Mouse (Mus musculus) limb, embryonic 13.5 days (tissue): ENCODE results near the gene Nanog. TPM values are rescaled to one million over a fixed set of nuclear protein-coding genes. Genes with fewer than 3 reads are reported as not detected.
A peak's percentile ranks its signal among the peaks of the same experiment; 100 is the strongest.
"Not testable (repeated sequence)": the region's sequence is repeated elsewhere in the genome, so short reads cannot be mapped to it uniquely, and the experiment has no call there.

Experiments
- ATAC-seq: fragments of 200-750 bp; cut with Nextera tagmentation; 2 replicates; pipeline ENCODE4 v1.8.0; 2017; ENCODE audit warnings: low read depth, moderate number of reproducible peaks, moderate TSS enrichment; ENCODE audit not compliant: low FRiP score
- H3K27ac ChIP-seq: fragments of 300-500 bp; sonication (generic); 2 replicates; pipeline ENCODE4 v1.5.1; 2015; ENCODE audit warnings: inconsistent platforms, mild to moderate bottlenecking, moderate library complexity
- H3K27me3 ChIP-seq: fragments of 300-500 bp; sonication (generic); 2 replicates; pipeline ENCODE4 v1.6.1; 2015; ENCODE audit warnings: mild to moderate bottlenecking, inconsistent platforms
- H3K36me3 ChIP-seq: fragments of 300-500 bp; sonication (generic); 2 replicates; pipeline ENCODE4 v1.6.1; 2015; ENCODE audit warnings: inconsistent platforms, mild to moderate bottlenecking, moderate library complexity
- H3K4me1 ChIP-seq: fragments of 300-500 bp; sonication (generic); 2 replicates; pipeline ENCODE4 v1.6.1; 2015; ENCODE audit warnings: inconsistent platforms
- H3K4me2 ChIP-seq: fragments of 300-500 bp; sonication (generic); replicated peaks from 2 replicates; pipeline ENCODE4 v1.6.1; 2015; ENCODE audit warnings: inconsistent platforms, mild to moderate bottlenecking, moderate library complexity
- H3K4me3 ChIP-seq: fragments of 300-500 bp; sonication (generic); 2 replicates; pipeline ENCODE4 v1.5.1; 2015; ENCODE audit warnings: moderate library complexity, mild to moderate bottlenecking, inconsistent platforms
- H3K9ac ChIP-seq: fragments of 300-500 bp; sonication (generic); 2 replicates; pipeline ENCODE4 v1.6.1; 2015; ENCODE audit warnings: mild to moderate bottlenecking, inconsistent platforms
- H3K9me3 ChIP-seq: fragments of 300-500 bp; sonication (generic); 2 replicates; pipeline ENCODE4 v1.6.1; 2016; ENCODE audit warnings: inconsistent platforms
- WGBS: fragments of 180-500 bp; shearing (Covaris S2); methylation state at CpG from one replicate; pipeline ENCODE4 v1.1.7; 2015; 5-methylcytosine and 5-hydroxymethylcytosine counted together
- polyA plus RNA-seq: library from polyadenylated mRNA; unstranded; fragments of >200 nt; fragmentation: Nextera tagmentation; extraction: Ambion mirVana; gene quantifications from 2 replicates; pipeline ENCODE4 v1.2.1, GENCODE M21; 2015

Nanog gene
- polyA plus RNA-seq, 1 experiment from 2014 or later = 0.25 TPM

- Histone ChIP-seq H3K9ac (no peak overlapping the region), H3K4me1 (no peaks in the 10 kb centered on the region), H3K27ac (no peak overlapping the region), H3K9me3 (no peaks in the 10 kb centered on the region), H3K36me3 (no peaks in the 10 kb centered on the region), H3K27me3 (no peaks in the 10 kb centered on the region), H3K4me2 (no peak overlapping the region), H3K4me3 (no peak overlapping the region)
- ATAC-seq = no peak
- WGBS = 94% methylated on average over 4 of the region's 4 CpGs
Measured at GRCm38 (mm10) chr6:122670841-122671240, 36.4 kb upstream of the Nanog start.

DNA sequence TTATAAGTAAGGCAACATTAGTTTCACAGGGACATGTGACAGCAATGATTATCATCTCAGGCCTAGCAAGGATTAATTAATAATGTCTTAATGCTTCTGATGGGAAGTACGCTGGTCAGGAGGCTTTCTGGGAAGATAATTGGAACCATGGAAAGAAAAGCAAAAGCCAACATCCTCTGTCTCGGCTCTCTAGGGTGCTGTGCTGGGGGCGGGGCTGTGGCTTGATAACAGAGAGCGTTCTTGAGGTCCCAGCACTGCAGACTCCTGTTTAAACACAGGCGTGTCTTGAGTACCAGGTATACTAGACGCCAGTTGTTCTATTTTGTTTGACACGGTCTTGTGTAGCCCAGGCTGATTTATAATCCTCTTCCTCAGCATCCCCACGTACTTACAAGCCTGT is 34.5 kb upstream of the Nanog start:
- no peaks in the 10 kb centered on the region for H3K36me3 ChIP-seq
- H3K4me3 ChIP-seq = no peak overlapping the region
- no peaks in the 10 kb centered on the region for H3K4me1 ChIP-seq
- ATAC-seq = no peak
- H3K27ac ChIP-seq = no peak overlapping the region
- H3K4me2 ChIP-seq = no peak overlapping the region
- no peaks in the 10 kb centered on the region for H3K27me3 ChIP-seq
- H3K9me3 ChIP-seq = no peaks in the 10 kb centered on the region
- WGBS = 55% methylated on average over 8 of the region's 8 CpGs
- H3K9ac ChIP-seq = no peak overlapping the region

- Histone ChIP-seq H3K27ac (no peak overlapping the region), H3K27me3 (no peaks in the 10 kb centered on the region), H3K4me1 (no peaks in the 10 kb centered on the region), H3K36me3 (no peaks in the 10 kb centered on the region), H3K9ac (no peak overlapping the region), H3K4me3 (no peak overlapping the region), H3K9me3 (no peaks in the 10 kb centered on the region), H3K4me2 (no peak overlapping the region)
- no peak for ATAC-seq
- WGBS = 87% methylated on average over 3 of the region's 3 CpGs
Measured at GRCm38 (mm10) chr6:122682646-122683045, 24.6 kb upstream of the Nanog start.

GRCm38 (mm10) chr6:122686709-122687108 is 20.6 kb upstream of the Nanog start:
- H3K4me3 ChIP-seq = no peak overlapping the region
- H3K4me2 ChIP-seq = no peak overlapping the region
- no peaks in the 10 kb centered on the region for H3K27me3 ChIP-seq
- no peaks in the 10 kb centered on the region for H3K9me3 ChIP-seq
- 89% methylated on average over 13 of the region's 13 CpGs for WGBS
- H3K4me1 ChIP-seq = no peaks in the 10 kb centered on the region
- no peaks in the 10 kb centered on the region for H3K36me3 ChIP-seq
- H3K27ac ChIP-seq = no peak overlapping the region
- no peak overlapping the region for H3K9ac ChIP-seq
- ATAC-seq = no peak

DNA sequence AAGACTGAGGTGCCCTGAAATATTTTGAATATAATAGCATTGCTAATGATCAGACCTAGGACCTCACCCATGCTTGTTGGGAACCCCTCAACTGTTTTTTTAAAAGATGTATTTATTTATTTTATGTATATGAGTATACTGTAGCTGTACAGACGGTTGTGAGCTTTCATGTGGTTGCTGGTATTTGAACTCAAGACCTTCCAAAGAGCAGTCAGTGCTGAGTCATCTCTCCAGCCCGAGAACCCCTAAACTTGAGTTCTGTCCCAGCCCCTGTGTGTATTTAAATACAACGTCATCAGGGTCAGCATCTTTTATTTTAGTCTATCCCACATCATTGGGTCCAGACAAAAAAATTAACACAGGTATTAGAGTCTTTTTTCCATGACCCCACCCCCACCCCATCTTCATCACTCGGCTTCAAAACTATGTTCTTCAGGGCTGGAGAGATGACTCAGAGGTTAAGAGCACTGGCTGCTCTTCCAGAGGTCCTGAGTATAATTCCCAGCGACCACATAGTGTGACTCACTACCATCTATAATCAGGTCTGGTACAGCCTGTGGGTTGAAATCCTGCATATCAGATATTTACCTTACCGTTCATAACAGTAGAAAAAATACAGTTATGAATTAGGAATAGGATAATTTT is 17.8 kb upstream of the Nanog start:
- Histone ChIP-seq H3K4me2 (no peak overlapping the region), H3K27me3 (no peaks in the 10 kb centered on the region), H3K36me3 (no peaks in the 10 kb centered on the region), H3K27ac (no peak overlapping the region), H3K4me1 (no peaks in the 10 kb centered on the region), H3K9me3 (no peaks in the 10 kb centered on the region), H3K9ac (no peak overlapping the region), H3K4me3 (no peak overlapping the region)
- ATAC-seq = no peak
- WGBS = 83% methylated on average over 6 of the region's 6 CpGs

DNA sequence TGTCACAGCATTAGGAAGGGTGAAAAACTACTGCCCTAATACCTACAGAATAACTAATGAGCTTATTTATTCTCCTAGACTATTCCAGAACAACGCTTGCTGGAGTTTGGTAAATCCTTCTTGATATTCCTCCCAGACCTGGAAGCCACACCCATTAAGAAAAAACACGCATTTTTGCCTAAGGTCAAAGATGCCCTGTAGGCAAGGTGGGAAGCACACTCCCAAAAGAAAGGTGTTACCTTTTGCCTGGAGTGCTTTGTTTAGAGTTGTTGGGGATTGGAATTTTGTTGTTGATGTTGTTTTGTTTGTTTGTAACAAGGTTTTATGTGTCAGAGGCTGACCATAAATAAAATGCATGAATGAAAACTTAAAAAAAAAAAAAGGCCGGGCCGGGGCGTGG is 17.2 kb upstream of the Nanog start:
- H3K4me2 ChIP-seq = no peak overlapping the region
- H3K9ac ChIP-seq = no peak overlapping the region
- ATAC-seq = no peak
- no peaks in the 10 kb centered on the region for H3K4me1 ChIP-seq
- H3K27me3 ChIP-seq = no peaks in the 10 kb centered on the region
- no peaks in the 10 kb centered on the region for H3K36me3 ChIP-seq
- no peaks in the 10 kb centered on the region for H3K9me3 ChIP-seq
- no peak overlapping the region for H3K27ac ChIP-seq
- WGBS = 81% methylated on average over 5 of the region's 5 CpGs
- no peak overlapping the region for H3K4me3 ChIP-seq

DNA sequence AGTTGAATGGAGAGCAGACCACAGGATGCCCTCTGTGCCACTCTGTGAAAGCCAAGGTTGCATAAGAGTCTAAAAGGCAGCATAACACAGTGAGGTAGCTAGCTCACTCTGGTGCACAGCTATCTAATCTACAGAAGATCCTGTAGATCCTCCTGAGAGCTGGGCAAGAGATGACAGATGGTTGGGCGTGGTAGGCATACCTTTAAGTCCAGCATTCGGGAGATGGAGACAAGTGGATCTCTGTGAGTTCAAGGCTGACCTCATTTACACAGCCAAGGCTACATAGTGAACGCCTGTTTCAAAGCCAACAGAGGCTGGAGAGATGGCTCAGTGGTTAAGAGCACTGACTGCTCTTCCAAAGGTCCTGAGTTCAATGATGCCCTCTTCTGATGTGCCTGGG is 11.9 kb upstream of the Nanog start:
- Histone ChIP-seq H3K27me3 (no peaks in the 10 kb centered on the region), H3K4me3 (no peak overlapping the region), H3K36me3 (no peaks in the 10 kb centered on the region), H3K4me2 (no peak overlapping the region), H3K27ac (no peak overlapping the region), H3K9ac (no peak overlapping the region), H3K9me3 (no peaks in the 10 kb centered on the region), H3K4me1 (no peaks in the 10 kb centered on the region)
- WGBS = 92% methylated on average over 3 of the region's 3 CpGs
- no peak for ATAC-seq

DNA sequence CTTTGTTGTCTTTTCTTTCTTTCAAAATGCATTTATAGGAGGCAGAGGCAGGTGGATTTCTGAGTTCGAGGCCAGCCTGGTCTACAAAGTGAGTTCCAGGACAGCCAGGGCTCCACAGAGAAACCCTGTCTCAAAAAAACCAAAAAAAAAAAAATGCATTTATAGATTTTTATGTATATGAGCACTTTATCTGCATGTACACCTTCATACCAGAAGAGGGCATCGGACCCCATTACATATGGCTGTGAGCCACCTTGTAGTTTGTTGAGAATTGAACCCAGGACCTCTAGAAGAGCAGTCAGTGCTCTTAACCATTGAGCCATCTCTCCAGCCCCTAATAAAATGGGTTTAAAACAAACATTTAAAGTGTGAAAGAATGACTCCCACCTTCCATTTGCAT is 7.7 kb upstream of the Nanog start:
- not testable (repeated sequence) for ATAC-seq, H3K4me2 ChIP-seq, H3K9ac ChIP-seq, H3K27me3 ChIP-seq, H3K4me3 ChIP-seq, H3K9me3 ChIP-seq, H3K36me3 ChIP-seq, H3K27ac ChIP-seq
- 0 out of 2 replicates have a peak, but pooled peaks cover 13% of the 10 kb centered on the region for H3K4me1 ChIP-seq
- WGBS = 86% methylated on average over 2 of the region's 2 CpGs

GRCm38 (mm10) chr6:122701816-122702215 is 5.5 kb upstream of the Nanog start:
- H3K27me3 ChIP-seq = peaks cover 13% of the 10 kb centered on the region
- no peaks in the 10 kb centered on the region for H3K36me3 ChIP-seq
- H3K27ac ChIP-seq = peak overlapping the region; percentile 78; the same call in 1 of the 2 replicates
- no peak overlapping the region for H3K9ac ChIP-seq
- 0 out of 2 replicates have a peak, but pooled peaks cover 13% of the 10 kb centered on the region for H3K4me1 ChIP-seq
- H3K4me3 ChIP-seq = no peak overlapping the region
- no peaks in the 10 kb centered on the region for H3K9me3 ChIP-seq
- peak overlapping the region; percentile 62; the same call in 1 of the 2 replicates for H3K4me2 ChIP-seq
- ATAC-seq = no peak
- WGBS = 76% methylated on average over 5 of the region's 5 CpGs

DNA sequence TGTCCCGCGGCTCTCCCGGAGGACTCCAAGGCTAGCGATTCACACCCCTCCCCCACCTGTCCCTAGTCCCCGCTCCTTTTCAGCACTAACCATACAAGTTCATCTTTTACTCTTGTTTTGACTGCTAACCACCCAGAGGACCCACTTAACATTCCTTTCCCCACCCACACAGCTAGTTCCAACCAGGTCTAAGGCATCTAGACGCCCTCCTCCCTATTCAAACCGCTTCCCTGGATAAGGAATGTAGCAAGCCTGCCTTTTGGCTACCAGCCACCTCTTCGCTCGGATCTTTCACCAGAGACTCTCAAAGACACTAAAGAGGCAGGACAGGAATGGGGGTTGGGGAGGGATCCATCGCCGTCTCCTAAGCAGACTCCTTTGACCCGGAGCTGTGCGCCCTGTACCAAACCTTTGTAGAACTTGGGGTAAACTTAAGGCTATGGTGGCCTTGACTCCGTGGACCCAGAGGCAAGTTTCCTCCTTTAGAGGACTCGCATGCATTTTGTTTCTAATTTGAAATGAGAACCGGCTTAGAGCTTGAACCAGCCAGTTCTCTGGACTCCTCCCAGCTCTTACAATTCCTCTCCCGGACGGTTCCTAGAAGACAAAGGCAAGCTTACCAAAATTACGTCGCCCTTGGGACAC is 4.7 kb upstream of the Nanog start:
- Histone ChIP-seq H3K36me3 (no peaks in the 10 kb centered on the region), H3K27ac (peak overlapping the region; percentile 78), H3K4me3 (peak overlapping the region; percentile 31), H3K4me2 (peak overlapping the region; percentile 62), H3K9me3 (no peaks in the 10 kb centered on the region), H3K9ac (peak overlapping the region; percentile 51), H3K27me3 (peaks cover 20% of the 10 kb centered on the region), H3K4me1 (0 out of 2 replicates have a peak, but pooled peaks cover 13% of the 10 kb centered on the region)
- ATAC-seq = peak; percentile 90
- 4% methylated on average over 20 of the region's 20 CpGs for WGBS

- no peak for ATAC-seq
- 0 out of 2 replicates have a peak, but pooled peaks cover 13% of the 10 kb centered on the region for H3K4me1 ChIP-seq
- WGBS = 16% methylated on average over 6 of the region's 6 CpGs
- H3K4me2 ChIP-seq = peak overlapping the region; percentile 62
- H3K4me3 ChIP-seq = no peak overlapping the region
- H3K9ac ChIP-seq = no peak overlapping the region
- peak overlapping the region; percentile 78; the same call in 1 of the 2 replicates for H3K27ac ChIP-seq
- peaks cover 26% of the 10 kb centered on the region for H3K27me3 ChIP-seq
- no peaks in the 10 kb centered on the region for H3K9me3 ChIP-seq
- no peaks in the 10 kb centered on the region for H3K36me3 ChIP-seq
Measured at GRCm38 (mm10) chr6:122703251-122703650, 4.0 kb upstream of the Nanog start.

GRCm38 (mm10) chr6:122703706-122704105 is 3.6 kb upstream of the Nanog start:
- ATAC-seq = no peak
- Histone ChIP-seq H3K9ac (no peak overlapping the region), H3K27ac (0 out of 2 replicates have a peak overlapping the region, but pooled peaks have one; percentile 3), H3K4me3 (no peak overlapping the region), H3K4me2 (peak overlapping the region; percentile 62; the same call in 1 of the 2 replicates), H3K36me3 (no peaks in the 10 kb centered on the region), H3K27me3 (peaks cover 29% of the 10 kb centered on the region), H3K9me3 (no peaks in the 10 kb centered on the region), H3K4me1 (0 out of 2 replicates have a peak, but pooled peaks cover 13% of the 10 kb centered on the region)
- 18% methylated on average over 1 of the region's 1 CpGs for WGBS
